Mouse (Mus musculus): ENCODE measurements around the gene Atf1.

DNA sequence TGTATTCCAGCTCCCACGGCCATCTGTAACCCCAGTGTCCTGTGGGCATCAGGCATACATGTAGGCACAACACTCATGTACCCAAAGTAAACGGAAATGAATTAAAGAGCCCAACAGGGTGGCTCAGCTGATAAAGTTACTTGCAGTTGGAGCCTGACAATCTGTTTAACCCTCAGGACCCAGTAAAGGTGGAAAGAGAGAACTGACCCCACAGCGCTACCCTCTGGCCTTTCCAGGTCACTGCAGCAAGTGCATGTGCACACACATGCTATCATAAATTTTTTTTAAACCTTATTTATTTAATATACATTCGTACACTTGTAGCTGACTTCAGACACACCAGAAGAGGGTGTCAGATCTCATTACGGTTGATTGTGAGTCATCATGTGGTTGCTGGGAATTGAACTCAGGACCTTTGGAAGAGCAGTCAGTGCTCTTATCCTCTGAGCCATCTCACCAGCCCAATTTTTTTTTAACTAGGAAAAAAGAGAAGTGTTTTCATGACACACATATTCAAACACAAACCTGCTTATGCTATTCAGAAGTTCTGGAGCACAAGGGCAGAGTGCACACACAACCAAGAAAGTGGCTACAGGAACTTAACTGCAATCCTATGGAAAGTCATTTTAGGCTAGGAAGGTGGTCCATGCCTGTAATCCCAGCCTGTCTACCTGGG is 42.7 kb upstream of the Atf1 start:
- TF ChIP-seq CTCF (IDR thresholded peaks at IDR 0.05) (peak; percentile 56), EP300 (IDR thresholded peaks at IDR 0.05) (no peak)

All from lung, postnatal 0 days (tissue).